Mouse (Mus musculus) layer of hippocampus, adult 2 months (tissue): ENCODE measurements around the gene Ablim1. TPM values are rescaled to one million over a fixed set of nuclear protein-coding genes. Genes with fewer than 3 reads are reported as not detected.

Experiments
- DNase-seq, 2 experiments: peaks; one replicate each; pipeline ENCODE4 v3.0.0; 2022; ENCODE audit warnings: low spot score in 2 of 2
- H3K27ac ChIP-seq: fragments of 200-600 bp; 2 replicates; pipeline ENCODE4 v1.8.1; 2022
- H3K4me3 ChIP-seq: fragments of 200-600 bp; 2 replicates; pipeline ENCODE4 v1.8.1; 2022; ENCODE audit warnings: mild to moderate bottlenecking
- CTCF ChIP-seq: fragments of 200-600 bp; conservative IDR thresholded peaks from 2 replicates; pipeline ENCODE4 v1.8.1; 2022; ENCODE audit warnings: antibody characterized with exemption, mild to moderate bottlenecking, moderate library complexity
- total RNA-seq, 2 experiments: library from RNA; stranded (reverse); gene quantifications; 2 replicates each; pipeline ENCODE4 v1.2.3; 2021

Ablim1 gene
- total RNA-seq, 2 experiments from 2014 or later: 85.1 to 86.0 TPM

GRCm38 (mm10) chr19:57185021-57185420 lies 129.7 kb downstream of the Ablim1 start:
- no peak overlapping the region for H3K4me3 ChIP-seq

DNA sequence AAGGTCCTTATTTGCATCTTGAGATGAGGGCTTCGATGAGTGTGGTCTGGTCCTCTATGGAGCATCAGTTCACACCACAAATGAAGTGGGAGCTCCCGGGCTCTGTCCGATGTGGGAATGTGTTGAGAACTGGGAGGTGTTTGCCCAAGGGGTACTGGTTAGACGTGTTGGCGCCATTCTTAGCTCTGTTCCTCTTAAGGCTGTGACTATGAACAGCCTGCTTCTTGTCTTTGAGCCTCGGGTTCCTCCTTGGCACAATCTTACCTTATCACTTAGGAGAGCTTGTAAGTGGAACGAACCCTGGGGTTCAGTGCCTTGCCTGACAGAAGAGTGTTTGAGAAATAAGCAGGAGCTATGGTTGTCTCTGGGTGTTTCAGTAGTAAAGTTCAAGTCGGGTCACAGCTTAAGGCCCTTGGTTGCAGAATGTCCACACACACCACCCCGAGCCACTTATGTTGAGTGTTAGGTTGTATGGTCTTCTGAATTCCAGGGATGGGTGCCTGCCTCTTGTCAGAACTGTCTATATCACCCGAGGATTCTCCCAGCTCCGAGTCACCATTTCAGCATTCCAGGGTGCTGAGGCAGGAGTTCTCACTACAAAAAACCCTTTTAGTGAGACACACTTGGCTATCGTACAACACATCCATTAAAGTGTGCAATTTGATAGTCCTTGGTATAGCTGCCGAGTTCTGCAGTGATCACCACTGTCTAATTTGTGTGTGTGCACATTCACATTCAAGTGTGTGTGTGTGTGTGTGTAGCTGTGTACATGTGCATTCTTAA lies 131.6 kb downstream of the Ablim1 start:
- TF ChIP-seq CTCF: no peak
- no peak for DNase-seq
- H3K4me3 ChIP-seq: no peak overlapping the region
- H3K27ac ChIP-seq: no peak overlapping the region

More at GRCm38 (mm10) chr19:57185021-57185420, 129.7 kb downstream of the Ablim1 start:
- no peak overlapping the region for H3K27ac ChIP-seq
- TF ChIP-seq CTCF: no peak
- DNase-seq: no peak

DNA sequence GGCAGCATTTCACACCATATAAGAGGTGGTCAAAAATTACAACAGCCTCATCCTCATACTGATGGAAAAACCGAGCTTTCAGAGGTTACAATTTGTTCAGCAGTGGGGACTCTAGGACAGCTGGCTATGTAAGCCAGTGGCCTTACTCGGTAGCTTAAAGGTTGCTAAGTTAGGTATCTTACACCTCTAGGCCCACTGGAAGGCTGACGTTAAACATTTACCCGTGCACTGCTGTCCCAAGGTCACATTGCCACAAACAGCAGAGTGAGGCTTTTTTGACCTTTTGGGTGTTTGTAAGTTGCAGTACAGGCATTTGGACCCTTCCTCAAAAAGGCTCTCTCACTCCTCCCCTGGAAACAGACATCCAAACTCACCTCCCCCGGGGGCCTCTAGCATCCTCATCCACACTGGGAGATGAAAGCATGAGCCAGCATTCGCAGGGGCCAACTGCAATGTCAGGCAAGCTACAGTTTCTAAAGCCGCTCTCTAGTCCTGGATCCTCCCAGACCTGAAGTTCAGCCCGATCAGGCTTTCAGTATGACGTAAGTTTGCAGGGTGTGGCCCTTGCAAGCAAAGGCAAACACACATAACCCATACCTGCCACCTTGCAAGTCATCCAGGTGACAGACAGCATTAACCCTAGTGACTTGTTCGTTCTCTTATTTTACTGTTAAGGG lies 132.7 kb downstream of the Ablim1 start:
- no peak overlapping the region for H3K27ac ChIP-seq
- no peak overlapping the region for H3K4me3 ChIP-seq
- DNase-seq: no peak
- no peak for TF ChIP-seq CTCF

- TF ChIP-seq CTCF: no peak
- DNase-seq: no peak
- Histone ChIP-seq H3K27ac (no peak overlapping the region), H3K4me3 (no peak overlapping the region)
Measured at GRCm38 (mm10) chr19:57181317-57181716, 133.4 kb downstream of the Ablim1 start.

- Histone ChIP-seq H3K4me3 (no peak overlapping the region), H3K27ac (no peak overlapping the region)
- no peak for DNase-seq
- no peak for TF ChIP-seq CTCF
Measured at GRCm38 (mm10) chr19:57180908-57181307, 133.8 kb downstream of the Ablim1 start.

DNA sequence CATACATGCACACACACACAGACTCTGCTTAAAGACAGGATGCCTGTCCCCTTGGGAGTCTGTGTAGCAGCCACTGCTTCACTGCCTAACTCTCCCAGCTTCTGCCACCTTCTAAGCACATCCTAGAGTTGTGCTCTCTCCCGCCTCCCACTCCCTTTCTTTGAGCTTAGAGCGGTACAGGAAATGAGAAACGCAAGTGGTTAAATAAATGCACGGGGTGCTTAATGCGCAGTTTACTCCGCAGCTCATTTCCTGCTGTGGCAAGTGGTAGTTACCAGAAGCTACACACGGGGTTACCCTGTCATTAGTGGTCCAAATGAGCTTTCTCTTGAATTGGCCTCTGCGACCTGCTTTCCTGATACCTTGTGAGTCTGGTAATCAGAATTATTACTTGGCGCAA lies 134.4 kb downstream of the Ablim1 start:
- Histone ChIP-seq H3K4me3 (no peak overlapping the region), H3K27ac (no peak overlapping the region)
- no peak for TF ChIP-seq CTCF
- no peak for DNase-seq

- DNase-seq: no peak
- Histone ChIP-seq H3K4me3 (no peak overlapping the region), H3K27ac (no peak overlapping the region)
- TF ChIP-seq CTCF: no peak
Measured at GRCm38 (mm10) chr19:57179269-57179668, 135.4 kb downstream of the Ablim1 start.

DNA sequence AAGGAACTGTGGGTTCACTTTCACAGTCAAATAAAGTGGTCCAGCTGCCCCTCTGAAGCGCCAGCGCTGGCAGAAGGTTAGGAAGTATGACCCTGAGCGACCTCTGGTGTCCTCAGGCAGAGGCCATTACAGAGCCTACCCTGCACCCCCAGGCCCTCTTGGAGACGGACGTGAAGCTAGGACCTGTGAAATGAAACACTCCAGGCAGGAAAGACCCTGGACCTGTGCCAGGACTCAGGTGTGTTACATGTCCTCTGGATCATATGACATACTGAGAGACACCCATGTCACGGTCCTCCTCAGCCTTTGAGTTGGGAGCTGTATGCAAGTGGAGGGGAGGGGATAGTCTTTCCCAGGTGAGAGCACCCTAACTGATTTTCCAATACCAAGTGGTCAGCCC lies 137.4 kb downstream of the Ablim1 start:
- DNase-seq: no peak
- no peak for TF ChIP-seq CTCF
- Histone ChIP-seq H3K27ac (no peak overlapping the region), H3K4me3 (no peak overlapping the region)

GRCm38 (mm10) chr19:57175077-57175476 lies 139.6 kb downstream of the Ablim1 start:
- DNase-seq: no peak
- no peak overlapping the region for H3K4me3 ChIP-seq
- no peak overlapping the region for H3K27ac ChIP-seq
- TF ChIP-seq CTCF: no peak

DNA sequence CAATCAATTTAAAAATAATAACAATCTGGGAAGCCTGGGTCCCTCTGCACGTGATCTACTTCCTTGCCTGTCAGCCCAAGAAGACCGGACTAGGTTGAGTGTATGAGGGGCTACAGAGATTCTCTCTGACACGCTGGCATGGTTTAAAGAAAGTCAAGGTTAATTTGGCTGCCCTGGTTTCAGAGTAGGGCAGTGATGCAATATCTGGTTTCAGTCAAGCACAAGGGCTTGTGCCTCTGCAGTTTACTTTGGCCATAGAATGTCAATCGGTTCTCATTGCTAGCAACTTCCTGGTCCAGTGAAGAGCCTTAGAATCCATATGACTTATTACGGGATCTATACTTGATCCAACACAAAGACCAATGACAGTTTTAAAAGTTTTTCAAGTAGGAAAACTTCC lies 140.2 kb downstream of the Ablim1 start:
- DNase-seq: no peak
- no peak overlapping the region for H3K4me3 ChIP-seq
- TF ChIP-seq CTCF: no peak
- no peak overlapping the region for H3K27ac ChIP-seq

GRCm38 (mm10) chr19:57174045-57174444 lies 140.7 kb downstream of the Ablim1 start:
- DNase-seq: no peak
- H3K4me3 ChIP-seq: no peak overlapping the region
- TF ChIP-seq CTCF: no peak

GRCm38 (mm10) chr19:57172321-57172720 lies 142.4 kb downstream of the Ablim1 start:
- TF ChIP-seq CTCF: no peak
- no peak for DNase-seq
- Histone ChIP-seq H3K4me3 (no peak overlapping the region), H3K27ac (no peak overlapping the region)

More at GRCm38 (mm10) chr19:57174045-57174444, 140.7 kb downstream of the Ablim1 start:
- no peak overlapping the region for H3K27ac ChIP-seq

DNA sequence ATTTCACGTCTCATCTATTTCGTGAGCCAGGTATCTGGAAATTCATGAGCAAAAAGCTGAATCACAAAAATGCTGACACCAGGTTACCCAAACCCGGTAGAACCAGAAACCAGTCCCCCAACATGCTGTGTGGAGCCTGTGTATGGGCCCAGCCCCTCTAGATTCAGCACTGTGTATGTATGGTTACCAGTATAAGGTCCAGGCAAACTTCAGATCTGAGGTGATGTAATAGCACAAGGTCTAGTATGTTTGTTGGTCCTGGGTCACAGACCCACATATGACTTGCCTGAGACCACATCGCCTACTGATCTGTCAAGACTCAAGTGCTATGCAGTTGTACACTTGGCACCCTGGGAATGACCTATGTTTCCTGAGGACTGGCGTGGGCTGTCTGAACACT lies 143.8 kb downstream of the Ablim1 start:
- Histone ChIP-seq H3K4me3 (no peak overlapping the region), H3K27ac (no peak overlapping the region)
- TF ChIP-seq CTCF: no peak
- no peak for DNase-seq

DNA sequence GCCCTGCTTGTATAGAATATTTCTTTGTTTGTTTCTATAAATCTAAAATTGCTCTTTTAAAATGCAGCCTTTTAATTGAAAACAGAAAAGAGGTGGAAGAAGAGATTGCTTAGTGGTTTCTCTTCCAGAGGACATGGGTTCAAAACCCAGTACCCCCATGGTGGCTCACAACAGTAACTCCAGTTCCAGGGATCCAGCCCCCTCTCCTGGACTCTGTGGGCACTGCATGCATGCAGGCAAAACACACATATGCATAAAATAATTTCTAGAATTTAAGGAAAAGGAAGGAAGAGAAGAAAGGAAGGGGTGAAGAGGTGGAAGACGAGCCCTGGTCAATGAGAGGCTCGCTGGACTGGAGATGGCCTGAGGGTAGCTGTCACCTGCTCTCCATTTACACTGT lies 145.2 kb downstream of the Ablim1 start:
- Histone ChIP-seq H3K4me3 (no peak overlapping the region), H3K27ac (no peak overlapping the region)
- no peak for DNase-seq
- TF ChIP-seq CTCF: peak; percentile 61
